Mouse (Mus musculus): ENCODE data around the gene Lrrc63.
"Not testable (repeated sequence)": the region's sequence is repeated elsewhere in the genome, so short reads cannot be mapped to it uniquely, and the experiment has no call there.

The Lrrc63 gene

DNA sequence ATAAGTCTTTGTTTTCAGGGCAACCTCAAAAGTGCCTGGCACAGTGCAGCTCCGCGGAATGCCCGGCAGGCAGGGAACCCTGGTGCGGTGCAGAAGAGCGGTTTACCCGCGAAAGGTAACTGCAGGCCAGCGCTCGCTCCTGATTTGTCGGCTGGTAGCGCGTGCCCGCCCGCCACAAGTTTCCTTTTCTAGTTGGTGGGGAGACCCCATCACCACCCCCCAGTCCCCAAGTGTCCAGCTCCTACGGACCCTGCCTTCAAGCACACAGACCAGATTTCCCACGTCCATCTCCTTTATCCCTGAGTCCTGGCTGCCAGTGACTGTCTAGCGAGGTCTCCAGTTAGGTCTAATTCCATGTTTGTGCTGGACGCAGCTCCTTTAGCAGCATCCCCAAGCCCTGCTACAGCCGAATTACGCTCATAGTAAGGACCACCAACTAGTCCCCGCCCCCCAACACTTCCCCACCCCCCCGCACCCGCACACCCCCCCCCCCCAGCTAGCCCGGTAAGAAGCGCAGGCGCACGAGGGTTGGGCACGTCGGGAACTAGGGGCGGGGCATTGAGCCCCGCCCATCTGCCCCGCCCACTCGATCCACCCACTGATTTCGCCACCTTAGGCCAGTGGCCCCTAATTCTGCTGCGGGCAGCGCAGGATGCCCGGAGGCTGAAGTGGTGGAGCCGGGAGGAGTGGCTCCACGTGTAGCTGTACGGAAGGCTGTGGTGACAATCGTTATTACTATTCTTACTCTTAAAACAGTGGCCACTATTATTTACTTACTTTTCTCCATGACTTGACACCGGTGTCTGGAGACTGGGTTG, at the start of gene Lrrc63, which contains the start of gene Lcp1:
Lrrc63 (minus strand) TSS at position 381 of the 818 bp plus-strand sequence.
Lcp1 (plus strand) TSS at position 601 of the 818 bp plus-strand sequence.
- DNase-seq (ENCODE audit: low spot score) = peak; percentile 79

DNA sequence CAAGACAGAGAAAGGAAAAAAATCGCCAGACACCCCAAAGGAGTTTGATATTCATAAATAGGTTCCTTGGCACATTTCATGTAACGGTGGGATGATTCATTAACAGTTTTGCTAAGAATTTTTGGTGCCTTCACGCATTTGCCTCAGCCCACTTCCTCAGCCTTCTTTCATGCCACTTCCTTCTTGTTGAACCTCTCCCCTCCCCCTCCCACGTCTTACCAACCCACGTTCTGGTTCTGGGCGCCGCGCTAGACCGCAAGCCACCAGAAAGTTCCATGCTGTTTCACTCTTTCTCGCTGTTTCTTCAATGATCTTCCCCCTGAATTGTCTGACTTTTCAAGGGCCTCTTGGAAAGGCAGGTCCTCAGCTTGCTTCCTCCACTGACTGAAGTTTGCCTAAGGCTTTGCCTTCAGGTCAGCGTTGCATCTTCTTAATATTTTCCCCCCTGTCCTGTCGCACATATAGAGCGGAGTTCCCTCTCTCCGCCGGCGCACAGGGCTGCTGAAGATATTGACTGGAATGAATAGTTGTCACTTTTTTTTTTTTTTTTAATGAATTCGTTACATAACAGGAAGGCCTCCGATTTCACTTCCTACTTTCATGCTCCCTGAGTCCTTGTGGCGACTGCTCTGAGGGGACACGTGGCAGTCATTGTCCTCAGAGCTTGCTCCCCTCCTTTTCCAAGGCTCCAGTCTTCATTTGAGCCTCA, 48.7 kb upstream of the Lrrc63 start:
- DNase-seq (ENCODE audit: low spot score) = no peak

DNA sequence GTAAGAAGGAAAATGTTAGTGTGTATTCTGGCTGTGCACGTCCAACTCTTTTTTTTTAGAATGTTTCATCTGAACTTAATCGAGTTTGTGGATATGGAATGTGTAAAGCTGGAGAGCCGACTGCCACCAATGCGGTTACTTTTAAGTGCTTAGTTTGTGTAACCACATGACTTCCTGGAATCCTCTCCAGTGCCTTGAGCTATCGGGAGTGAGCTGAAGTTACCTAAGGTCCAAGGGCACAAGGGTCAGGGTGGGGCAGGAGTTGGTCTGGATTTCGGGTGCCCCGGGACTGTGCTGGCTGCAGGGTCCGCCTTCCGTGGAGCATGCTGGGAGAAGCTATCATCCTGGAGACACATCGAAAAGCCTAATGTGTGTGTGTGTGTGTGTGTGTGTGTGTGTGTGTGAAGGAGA, 48.1 kb upstream of the Lrrc63 start:
- DNase-seq (ENCODE audit: low spot score) = no peak

DNA sequence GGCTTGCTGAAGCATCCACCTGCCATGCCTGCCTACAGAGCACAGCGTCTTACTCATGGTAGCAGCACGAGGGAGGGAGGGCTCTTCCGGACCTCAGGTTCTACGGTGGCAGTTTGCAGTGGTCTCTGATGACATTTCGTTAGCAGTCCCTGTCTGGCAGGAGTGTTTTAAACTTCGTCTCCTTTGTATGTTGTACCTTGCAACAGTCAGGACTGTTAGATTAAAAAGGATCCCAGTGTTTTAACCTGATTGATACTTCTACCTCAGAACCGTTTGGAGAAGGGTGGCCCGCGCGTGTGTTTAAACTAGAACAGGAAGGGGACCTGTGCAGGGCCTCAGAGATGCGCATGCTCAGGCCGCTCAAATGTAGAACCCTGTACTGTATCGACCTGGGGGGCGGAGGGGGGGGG, 47.7 kb upstream of the Lrrc63 start:
- no peak for DNase-seq (ENCODE audit: low spot score)

DNA sequence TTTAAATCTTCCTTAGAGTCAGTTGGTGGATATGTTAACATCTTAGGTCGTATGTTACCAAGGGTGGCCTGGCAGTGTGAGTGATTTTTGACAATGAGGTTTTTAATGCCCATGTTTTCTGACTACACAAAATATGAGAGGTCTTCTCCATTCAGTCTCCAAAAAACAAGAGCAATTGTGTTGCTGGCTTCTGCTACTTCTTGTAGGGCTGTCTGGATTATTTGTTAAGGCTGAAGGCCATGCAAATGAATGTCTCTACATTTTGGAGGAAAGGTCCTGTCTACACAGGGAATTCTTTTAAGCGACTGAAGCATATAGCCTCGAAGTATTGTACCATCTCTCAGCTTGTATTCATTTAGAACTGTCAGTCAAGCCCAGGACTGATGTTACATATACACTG, 46.7 kb upstream of the Lrrc63 start:
- no peak for DNase-seq (ENCODE audit: low spot score)

DNA sequence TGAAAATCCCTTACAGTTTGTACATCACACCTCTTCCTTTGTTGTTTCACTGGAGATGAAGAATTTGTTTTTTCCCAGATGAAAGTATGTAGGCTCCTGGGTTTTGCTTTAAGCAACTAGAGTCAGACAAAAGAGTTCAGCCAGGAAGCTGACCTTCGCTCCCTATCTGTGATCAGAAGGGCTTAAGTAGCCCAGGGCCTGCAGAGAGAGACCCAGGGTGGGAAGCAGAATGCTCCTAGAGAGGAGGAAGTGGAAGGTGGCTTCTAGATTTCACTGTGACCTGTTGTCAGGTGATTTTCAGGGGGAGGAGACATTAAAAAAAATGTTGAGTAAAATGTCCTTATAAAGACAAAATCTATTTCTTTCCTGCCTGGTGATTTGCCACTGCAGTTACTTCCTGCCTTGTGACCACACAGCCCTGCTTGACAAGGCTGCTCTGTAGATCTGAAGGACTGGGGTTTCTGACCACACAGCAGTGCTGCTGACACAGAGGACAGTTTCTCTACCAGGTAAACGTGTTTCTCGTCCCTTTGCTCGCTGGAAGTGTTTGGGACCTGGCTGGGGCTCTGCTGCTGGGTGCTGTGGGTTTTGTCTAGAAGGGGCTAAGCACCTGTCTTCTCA, 45.9 kb upstream of the Lrrc63 start:
- no peak for DNase-seq (ENCODE audit: low spot score)

DNA sequence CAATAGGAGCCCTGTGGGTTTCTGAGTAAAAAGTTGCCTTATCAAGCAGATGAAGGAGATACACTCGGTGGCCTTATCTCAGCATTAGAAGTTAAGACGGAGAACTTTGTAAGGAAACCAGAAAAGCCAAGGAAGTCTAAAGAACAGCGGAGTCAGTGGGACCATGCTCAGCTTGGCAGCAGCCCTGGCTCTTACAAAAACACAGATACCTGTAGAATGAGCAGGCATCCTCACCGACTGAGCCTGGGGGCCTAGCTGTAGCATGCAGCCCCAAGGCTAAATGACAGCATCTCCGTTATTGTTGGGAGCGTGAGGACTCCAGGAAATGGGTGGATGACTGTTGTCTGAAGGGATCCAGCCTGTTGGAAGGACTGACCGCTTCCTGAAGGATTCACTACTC, 45.1 kb upstream of the Lrrc63 start:
- DNase-seq (ENCODE audit: low spot score) = no peak

DNA sequence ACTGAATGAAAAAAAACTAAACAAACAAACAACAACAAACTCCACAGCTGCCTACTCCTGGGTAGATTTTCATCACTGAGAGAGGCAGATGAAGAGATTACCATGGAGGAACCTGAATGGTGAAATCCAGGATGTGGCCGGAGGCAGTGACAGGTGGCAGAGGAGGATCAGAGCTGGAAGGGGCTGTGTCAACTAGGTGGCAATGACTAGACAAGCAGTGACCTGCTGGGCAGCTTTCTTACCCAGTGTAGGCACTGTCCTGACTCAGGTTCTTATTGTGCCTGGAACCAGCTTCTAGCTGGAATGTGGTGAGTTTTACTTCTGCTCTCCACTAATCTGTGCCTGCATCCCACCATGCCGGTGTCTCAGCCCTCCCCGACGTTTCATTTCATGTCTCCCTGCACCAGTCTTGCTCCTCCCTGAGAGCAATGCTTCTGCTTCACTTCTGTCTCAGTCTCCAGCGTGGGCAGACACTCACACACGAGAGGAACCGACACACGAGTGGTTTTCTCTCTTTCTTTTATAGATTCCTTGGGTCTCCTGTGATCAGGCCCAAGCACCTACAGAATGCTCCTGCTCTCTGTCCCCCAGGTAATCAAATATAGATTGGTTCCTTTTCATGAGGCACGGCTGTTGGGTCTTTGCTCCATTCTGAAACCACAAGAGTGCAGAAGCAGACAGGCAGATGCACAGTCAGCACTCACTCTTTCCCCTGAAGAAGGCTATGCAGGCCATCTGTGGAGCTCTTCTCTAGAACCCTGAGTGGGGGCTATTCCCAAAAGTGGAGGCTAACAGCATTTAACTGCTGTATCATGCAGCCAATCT, 44.3 kb upstream of the Lrrc63 start:
- no peak for DNase-seq (ENCODE audit: low spot score)

DNA sequence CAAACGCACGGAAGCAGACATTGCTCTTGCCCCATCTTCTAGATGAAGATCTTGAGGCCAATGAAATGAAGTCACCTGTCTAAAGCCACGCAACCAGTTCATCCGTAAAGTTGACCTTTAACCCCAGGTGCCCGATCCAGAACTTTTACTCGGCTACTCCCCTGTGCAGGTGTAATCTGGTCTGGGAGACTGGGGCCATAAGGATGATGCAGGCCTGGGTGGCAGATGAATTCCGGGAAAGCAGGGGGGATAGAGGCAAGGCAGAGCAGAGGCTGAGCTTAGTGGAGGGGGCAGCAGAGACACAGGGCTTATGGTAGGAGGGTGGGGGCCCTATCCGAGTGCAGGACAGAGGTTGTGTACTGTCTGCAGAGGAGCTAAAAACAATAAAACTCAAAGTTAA, 43.6 kb upstream of the Lrrc63 start:
- DNase-seq (ENCODE audit: low spot score) = no peak

DNA sequence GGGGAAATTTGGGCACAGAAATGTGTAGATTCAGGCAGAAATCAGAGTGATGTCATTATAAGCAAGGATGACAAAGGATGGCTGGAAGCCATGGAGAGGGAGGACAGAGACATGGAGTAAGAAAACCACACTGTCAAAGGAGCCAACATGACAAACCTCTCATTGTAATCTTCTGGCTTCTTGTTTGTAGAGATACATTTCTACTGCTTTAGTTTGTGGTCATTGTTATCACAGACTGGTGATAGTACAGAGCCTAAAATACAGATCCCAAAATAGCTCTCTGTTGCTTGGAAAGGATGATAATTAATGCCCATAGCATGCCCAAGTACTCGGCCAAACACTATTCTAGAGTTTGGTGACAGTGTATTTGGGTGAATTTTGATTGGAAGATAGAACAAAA, 39.9 kb upstream of the Lrrc63 start:
- no peak for DNase-seq (ENCODE audit: low spot score)

DNA sequence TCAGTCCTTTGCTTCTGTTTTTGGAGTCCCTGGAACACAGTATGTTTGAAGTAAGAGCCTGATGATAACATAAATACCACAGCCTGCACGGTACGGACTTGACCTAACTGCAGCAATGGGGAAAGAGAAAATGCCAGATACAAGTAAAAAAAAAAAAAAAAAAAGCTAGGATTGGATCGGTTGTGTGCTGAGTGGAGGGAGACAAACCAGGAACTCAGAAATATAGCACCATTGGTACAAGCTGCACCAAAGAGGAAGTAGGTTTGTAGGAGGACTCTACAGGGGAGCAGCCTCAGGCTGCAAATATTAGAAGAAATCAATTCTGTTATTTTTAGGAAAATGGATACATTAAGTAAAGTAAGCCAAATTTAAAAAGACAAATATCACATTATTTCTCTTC, 37.8 kb upstream of the Lrrc63 start:
- DNase-seq (ENCODE audit: low spot score) = no peak

DNA sequence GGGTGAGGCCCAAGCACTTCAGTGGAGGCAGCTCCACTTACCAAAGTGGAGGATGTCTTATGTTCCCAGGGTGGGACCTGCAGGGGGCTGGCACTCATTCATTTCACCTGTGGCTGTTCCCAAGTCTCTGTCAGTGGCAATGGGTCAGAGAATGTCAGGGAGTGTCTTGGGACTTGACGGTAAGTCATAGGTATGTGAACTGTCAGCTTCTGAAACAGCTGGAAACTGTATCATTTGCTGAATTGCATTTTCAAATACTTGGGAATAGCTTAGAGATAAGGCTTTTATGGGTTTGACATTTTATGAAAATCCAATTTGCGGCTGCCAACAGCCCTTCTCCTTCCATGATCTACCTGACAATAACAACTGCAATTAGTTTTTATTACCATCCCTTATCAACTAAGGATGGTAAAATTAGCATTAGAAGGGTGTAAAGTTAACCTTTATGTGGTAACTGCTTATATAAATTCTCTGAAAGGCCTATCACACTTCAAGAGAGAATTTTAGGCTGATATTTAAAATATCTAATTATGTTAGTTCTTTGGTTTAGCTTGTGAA, 35.0 kb upstream of the Lrrc63 start:
- no peak for DNase-seq (ENCODE audit: low spot score)

DNA sequence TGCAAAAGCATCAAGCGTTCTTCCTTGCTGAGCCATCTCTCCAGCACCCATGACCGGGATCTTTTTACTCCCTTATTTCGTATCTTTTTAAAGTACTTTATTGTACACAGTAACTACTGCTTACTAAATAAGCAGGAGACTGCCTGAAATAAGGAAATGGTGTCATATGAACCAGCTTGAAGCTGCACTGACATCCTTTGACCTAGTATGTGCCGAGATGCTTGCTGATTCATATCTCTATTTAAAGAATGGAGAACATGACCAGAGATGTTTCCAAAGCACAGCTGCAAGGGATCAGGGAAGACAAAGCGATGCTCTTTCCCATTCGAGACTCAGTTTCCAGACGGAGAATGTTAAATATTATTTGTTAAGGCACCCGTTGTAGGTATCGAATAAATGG, 33.7 kb upstream of the Lrrc63 start:
- DNase-seq (ENCODE audit: low spot score) = no peak

DNA sequence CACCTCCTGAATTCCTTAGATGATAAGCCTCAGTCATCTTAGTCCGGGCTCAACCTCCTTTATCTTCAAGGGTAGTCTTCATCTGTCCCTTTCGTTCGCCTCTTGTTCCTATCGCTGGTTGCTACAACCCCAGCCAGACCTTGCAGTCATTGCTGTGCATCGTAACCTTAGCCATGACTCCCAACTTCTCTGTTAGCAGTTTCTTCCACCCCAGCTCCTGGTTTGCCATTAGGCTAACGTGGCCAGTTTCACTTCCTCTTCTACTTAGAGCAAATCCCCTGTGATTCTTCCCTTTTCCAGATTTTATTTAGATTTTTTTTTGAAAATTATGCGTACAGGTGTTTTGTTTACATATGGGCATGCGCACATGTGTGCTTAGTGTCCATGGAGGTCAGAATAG, 33.2 kb upstream of the Lrrc63 start:
- no peak for DNase-seq (ENCODE audit: low spot score)

DNA sequence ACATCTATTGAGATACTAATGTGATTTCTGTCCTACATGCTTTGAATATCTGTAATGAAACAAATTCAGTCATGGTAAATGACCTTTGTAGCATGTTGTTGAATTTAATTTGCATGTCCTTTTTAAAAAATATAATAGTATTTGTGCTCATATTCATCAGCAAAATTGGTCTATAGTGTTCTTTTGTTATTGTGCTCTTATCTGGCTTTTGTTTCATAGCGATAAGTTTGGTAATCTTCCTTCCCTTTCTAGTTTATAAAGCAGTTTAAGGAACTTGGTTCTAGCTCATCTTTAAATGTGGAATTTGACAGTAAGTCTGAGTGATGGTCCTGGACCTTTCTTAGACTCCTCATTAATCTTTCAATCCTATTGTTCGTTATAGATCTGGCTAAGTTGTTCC, 28.7 kb upstream of the Lrrc63 start:
- DNase-seq (ENCODE audit: low spot score) = no peak

DNA sequence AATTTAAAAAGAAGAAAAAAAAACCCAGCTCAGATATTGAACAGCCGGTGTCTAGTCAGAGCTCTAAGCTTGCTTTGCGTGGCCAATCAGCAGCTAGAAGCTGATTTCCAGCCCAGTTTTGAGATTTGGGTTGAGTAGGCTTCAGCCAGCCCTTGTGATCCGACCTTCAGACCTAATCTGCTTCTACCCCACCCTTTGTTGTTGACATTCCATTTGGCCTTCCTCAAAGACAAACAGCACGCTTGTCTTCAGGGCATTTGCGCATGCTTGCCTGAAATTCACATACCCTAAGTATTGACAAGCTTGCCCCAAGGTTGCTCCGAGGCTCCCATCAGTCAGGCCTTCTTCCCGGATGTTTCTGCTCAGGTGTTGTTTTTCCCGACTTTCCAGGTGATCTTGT, 23.8 kb upstream of the Lrrc63 start:
- no peak for DNase-seq (ENCODE audit: low spot score)

DNA sequence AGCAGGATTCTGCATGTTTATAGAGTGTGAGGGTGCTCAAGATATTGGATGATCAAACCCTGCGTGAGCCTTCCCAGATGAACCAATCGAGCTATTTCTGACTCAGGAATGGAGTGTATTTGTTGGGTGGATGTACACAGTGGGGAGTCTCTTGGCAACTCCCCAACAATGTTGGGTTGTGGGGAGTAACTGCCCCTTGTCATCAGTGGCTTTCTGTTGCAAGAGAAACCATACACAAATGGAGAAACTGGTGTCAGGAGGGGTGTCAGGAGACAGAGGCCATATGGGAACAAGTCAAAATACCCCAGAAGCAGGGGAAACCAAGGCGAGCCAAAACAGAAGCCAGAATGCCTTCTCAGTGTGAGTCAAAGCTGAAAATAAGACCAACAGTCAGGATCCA, 20.5 kb upstream of the Lrrc63 start:
- no peak for DNase-seq (ENCODE audit: low spot score)

DNA sequence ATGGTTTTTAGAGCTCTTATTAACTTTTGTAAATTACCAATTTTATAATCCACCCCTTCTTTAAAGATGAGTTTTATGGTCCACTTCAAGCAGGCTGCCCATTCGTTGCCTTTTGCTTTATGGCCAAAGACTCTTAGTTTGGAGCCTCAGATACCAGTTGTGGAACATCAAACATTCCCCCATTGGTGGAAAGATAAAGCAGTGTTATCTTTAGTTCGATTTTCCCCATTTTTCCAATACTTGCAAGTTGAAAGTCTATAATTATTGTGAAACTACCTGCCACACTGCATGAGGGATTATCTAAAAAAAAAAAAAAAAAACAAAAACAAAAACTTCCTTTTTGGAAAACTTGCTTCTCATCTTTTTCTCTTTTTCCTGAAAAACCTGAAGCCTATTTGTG, 20.0 kb upstream of the Lrrc63 start:
- no peak for DNase-seq (ENCODE audit: low spot score)

DNA sequence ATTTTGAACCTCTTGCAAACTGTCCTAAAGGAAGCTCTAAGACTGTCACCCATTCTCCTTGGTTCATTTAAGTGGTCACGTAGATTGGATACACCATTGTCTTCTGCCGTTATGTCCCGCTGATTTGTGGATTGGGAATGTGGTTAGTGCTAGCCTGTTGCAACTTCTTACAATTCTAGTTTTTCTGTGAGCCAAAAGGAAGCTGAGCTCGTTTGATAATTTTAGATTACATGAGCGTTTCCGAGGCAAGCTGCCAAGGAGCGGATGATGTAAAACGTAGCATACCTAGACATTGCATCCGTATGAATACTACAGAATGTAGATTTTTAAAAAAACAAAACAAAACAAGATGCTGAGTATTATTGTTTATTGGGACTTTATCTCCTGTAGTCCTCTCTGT, 17.5 kb upstream of the Lrrc63 start:
- DNase-seq (ENCODE audit: low spot score) = no peak

DNA sequence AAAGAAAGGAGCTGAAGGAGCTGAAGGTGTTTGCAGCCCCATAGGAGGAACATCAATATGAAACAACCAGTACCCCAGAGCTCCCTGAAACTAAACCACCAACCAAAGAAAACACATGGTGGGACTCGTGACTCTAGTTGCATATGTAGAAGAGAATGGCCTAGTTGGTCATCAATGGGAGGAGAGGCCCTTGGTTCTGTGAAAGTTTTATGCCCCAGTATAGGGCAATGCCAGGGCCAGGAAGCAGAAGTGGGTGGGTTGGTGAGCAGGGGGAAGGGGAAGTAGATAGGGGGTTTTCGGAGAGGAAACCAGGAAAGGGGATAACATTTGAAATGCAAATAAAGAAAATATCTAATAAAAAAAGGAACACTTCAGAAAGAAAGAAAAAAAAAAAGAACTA, 17.0 kb upstream of the Lrrc63 start:
- not testable (repeated sequence) for DNase-seq (ENCODE audit: low spot score)

DNA sequence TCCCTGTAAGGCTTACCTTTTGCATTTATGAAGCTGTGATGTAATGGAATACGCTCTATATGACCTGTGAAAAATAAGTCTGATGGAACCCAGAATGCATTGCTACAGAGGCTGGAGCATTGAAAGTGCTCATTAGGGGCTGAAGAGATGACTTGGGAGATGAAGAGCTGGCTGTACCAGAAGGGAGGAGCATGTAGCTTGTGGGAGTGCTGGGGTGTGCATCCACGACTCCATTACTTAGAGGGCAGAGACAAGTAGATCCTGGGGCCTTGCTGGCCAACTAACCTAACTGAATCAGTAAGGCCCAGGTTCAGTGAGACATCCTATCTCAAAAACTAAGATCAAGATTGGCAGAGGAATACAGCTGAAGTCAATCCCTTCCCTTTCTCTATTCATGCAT, 8.5 kb upstream of the Lrrc63 start:
- no peak for DNase-seq (ENCODE audit: low spot score)

DNA sequence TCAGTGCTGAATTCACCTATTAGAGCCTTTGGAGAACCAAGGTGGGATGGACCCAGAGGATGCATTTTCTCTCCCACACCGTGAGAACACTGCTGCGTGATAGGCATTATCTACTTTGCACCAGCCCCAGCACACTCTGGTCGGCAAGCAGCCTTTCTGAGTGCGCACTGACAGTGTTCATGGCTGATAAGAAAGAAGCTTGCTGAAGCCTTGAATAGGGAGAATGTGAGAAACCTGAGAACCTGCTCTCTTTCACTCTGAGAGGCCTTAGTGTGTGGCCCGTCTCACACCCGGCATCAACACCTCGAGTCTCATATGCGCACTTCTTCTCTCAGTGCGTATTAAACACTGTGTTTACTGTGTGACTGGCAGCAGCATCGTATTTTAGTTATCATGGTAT, 7.8 kb upstream of the Lrrc63 start:
- DNase-seq (ENCODE audit: low spot score) = peak; percentile 8
